Mouse (Mus musculus) heart, postnatal 25 days (tissue): ENCODE data around the gene Flnb. TPM values are rescaled to one million over a fixed set of nuclear protein-coding genes. Genes with fewer than 3 reads are reported as not detected.

Experiments used
- total RNA-seq, 2 experiments: library from RNA; stranded (reverse); gene quantifications; 2 replicates each; pipeline ENCODE4 v1.2.3; 2021

Flnb gene
- total RNA-seq, 2 experiments from 2014 or later: 21.9 to 27.7 TPM

Other genes starting within 250 kb of the Flnb start
- gene Gm3558, start 249.4 kb upstream of the Flnb start, total RNA-seq: 1 to 10 TPM; 1.3 to 1.8 TPM
- gene Gm10338, start 222.4 kb upstream of the Flnb start, total RNA-seq: not detected
- not detected for gene Gm10128, start 174.0 kb upstream of the Flnb start, total RNA-seq
- gene Gm26661, start 26.4 kb upstream of the Flnb start, total RNA-seq: not detected
- not detected for gene Gm45521, start 139.3 kb downstream of the Flnb start, total RNA-seq
- gene Dnase1l3, start 176.6 kb downstream of the Flnb start, total RNA-seq: under 1 TPM in 1 of 2 experiments, not detected in 1; 0.06 TPM
- gene Abhd6, start 184.9 kb downstream of the Flnb start, total RNA-seq: 1 to 10 TPM; 7.3 to 8.1 TPM